Mouse (Mus musculus) forebrain, embryonic 11.5 days (tissue): ENCODE results near the gene Sec16a. TPM values are rescaled to one million over a fixed set of nuclear protein-coding genes. Genes with fewer than 3 reads are reported as not detected.

Experiments
- ATAC-seq: fragments of 200-750 bp; cut with Nextera tagmentation; replicated peaks from 2 replicates; pipeline ENCODE4 v1.8.0; 2017; ENCODE audit warnings: moderate TSS enrichment; ENCODE audit not compliant: low FRiP score
- DNase-seq: peaks from one replicate; pipeline ENCODE4 v3.0.0-alpha.2; 2017; ENCODE audit warnings: low spot score
- H3K27ac ChIP-seq: fragments of 300-500 bp; sonication (generic); 2 replicates; pipeline ENCODE4 v1.5.1; 2014; ENCODE audit warnings: low read depth, low read length
- H3K27me3 ChIP-seq: fragments of 300-500 bp; sonication (generic); 2 replicates; pipeline ENCODE4 v1.6.1; 2014; ENCODE audit warnings: mild to moderate bottlenecking, low read length, mixed read lengths; ENCODE audit not compliant: control insufficient read depth, insufficient read depth
- H3K36me3 ChIP-seq: fragments of 300-500 bp; sonication (generic); 2 replicates; pipeline ENCODE4 v1.6.1; 2014; ENCODE audit warnings: mild to moderate bottlenecking, low read length, moderate library complexity, mixed read lengths; ENCODE audit not compliant: control insufficient read depth, insufficient read depth
- H3K4me1 ChIP-seq: fragments of 300-500 bp; sonication (generic); replicated peaks from 2 replicates; pipeline ENCODE4 v1.6.1; 2014; ENCODE audit warnings: low read length, mixed read lengths; ENCODE audit not compliant: control insufficient read depth, insufficient read depth
- H3K4me2 ChIP-seq: fragments of 300-500 bp; sonication (generic); 2 replicates; pipeline ENCODE4 v1.6.1; 2014; ENCODE audit warnings: low read depth, mild to moderate bottlenecking, low read length, moderate library complexity, mixed read lengths; ENCODE audit not compliant: severe bottlenecking
- H3K4me3 ChIP-seq: fragments of 300-500 bp; sonication (generic); 2 replicates; pipeline ENCODE4 v1.5.1; 2014; ENCODE audit warnings: low read depth, low read length
- H3K9ac ChIP-seq: fragments of 300-500 bp; sonication (generic); 2 replicates; pipeline ENCODE4 v1.6.1; 2014; ENCODE audit warnings: low read length
- H3K9me3 ChIP-seq: fragments of 300-500 bp; sonication (generic); 2 replicates; pipeline ENCODE4 v1.6.1; 2016; ENCODE audit warnings: low read length, mixed read lengths; ENCODE audit not compliant: control insufficient read depth
- WGBS: fragments of 180-500 bp; shearing (Covaris S2); extraction: QIAGEN DNeasy Blood & Tissue Kit; methylation state at CpG from one replicate; pipeline ENCODE4 v1.1.7; 2014; 5-methylcytosine and 5-hydroxymethylcytosine counted together
- polyA plus RNA-seq: library from polyadenylated mRNA; unstranded; fragments of >200 nt; fragmentation: Nextera tagmentation; extraction: Ambion mirVana; gene quantifications from 2 replicates; pipeline ENCODE4 v1.2.1, GENCODE M21; 2014

The Sec16a gene
- polyA plus RNA-seq, 1 experiment from 2014 or later, result 40.9 TPM

DNA sequence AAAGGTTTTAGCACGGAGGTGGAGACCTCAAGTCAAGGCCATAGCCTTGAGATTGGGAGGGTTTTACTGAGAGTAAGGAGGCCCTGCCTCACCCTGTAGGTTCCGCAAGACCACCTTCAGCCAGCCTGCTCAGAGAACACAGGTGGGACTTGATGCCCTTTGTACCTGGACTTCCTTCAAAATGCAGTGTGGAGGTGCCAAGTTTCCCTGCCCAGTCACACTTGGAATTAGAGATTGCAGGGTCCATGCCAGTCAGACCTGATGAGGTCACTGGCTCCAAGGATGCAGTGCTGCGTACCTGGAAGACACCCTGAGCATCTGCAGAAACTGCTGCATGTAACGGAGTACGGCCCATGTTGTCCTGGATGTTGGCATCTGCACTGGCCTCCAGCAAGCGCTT is 18.4 kb upstream of the Sec16a start:
- no peak for DNase-seq
- no peaks in the 10 kb centered on the region for H3K27me3 ChIP-seq
- H3K9ac ChIP-seq, result no peak overlapping the region
- peaks cover 56% of the 10 kb centered on the region for H3K36me3 ChIP-seq
- WGBS, result 96% methylated on average over 6 of the region's 6 CpGs
- no peaks in the 10 kb centered on the region for H3K4me1 ChIP-seq
- H3K4me3 ChIP-seq, result no peak overlapping the region
- H3K9me3 ChIP-seq, result no peaks in the 10 kb centered on the region
- H3K27ac ChIP-seq, result no peak overlapping the region
- no peak overlapping the region for H3K4me2 ChIP-seq
- no peak for ATAC-seq

DNA sequence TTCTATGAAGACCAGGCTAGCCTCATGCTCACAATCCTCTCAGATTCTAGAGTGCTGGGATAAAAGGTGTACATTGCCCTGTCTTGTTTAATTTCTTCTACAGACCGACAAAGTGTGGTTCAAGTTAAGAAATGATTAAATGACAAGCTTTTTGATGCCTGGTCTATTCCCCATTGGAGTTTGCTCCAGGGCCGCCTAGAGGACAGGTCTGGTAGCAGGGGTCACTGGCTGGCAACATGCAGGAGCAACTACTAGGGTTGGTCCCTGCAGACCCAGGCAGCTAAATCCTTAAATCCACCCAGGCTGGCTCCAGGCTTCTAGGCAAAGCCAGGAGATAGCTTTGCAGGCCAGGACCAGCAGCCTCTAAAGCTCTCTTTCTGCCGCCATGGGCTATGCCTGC is 18.0 kb upstream of the Sec16a start:
- Histone ChIP-seq H3K9ac (no peak overlapping the region), H3K27ac (no peak overlapping the region), H3K36me3 (peaks cover 51% of the 10 kb centered on the region), H3K4me1 (no peaks in the 10 kb centered on the region), H3K4me3 (no peak overlapping the region), H3K4me2 (no peak overlapping the region), H3K9me3 (no peaks in the 10 kb centered on the region), H3K27me3 (no peaks in the 10 kb centered on the region)
- 79% methylated on average over 3 of the region's 3 CpGs for WGBS
- no peak for ATAC-seq
- DNase-seq, result no peak

DNA sequence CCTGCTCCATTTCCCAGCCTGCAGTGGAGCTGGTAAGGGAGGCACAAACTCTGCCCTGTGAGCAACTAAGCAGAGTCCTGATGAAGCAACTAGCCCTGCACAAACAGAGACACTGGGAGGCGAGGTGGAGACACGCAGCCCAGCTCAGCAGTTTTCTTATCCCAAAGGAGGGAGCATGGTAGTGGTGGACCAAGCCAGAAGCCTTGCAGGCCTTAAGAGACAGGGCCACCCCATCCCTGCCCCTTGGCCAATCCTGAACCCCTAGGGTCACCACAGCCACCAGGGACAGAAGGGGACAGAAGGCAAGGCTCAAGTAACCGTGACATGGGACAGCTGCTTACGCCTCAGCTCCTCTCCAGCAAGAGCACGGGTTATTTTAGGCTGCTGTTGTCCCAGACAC is 16.7 kb upstream of the Sec16a start:
- H3K9me3 ChIP-seq, result no peaks in the 10 kb centered on the region
- ATAC-seq, result no peak
- H3K4me3 ChIP-seq, result no peak overlapping the region
- H3K4me1 ChIP-seq, result no peaks in the 10 kb centered on the region
- H3K27ac ChIP-seq, result no peak overlapping the region
- peaks cover 39% of the 10 kb centered on the region for H3K36me3 ChIP-seq
- no peak overlapping the region for H3K4me2 ChIP-seq
- H3K27me3 ChIP-seq, result no peaks in the 10 kb centered on the region
- no peak for DNase-seq
- 92% methylated on average over 5 of the region's 5 CpGs for WGBS
- no peak overlapping the region for H3K9ac ChIP-seq

GRCm38 (mm10) chr2:26460837-26461236 is 15.8 kb upstream of the Sec16a start:
- DNase-seq (no peak), ATAC-seq (no peak)
- Histone ChIP-seq H3K36me3 (peaks cover 31% of the 10 kb centered on the region), H3K4me2 (no peak overlapping the region), H3K4me1 (no peaks in the 10 kb centered on the region), H3K9me3 (no peaks in the 10 kb centered on the region), H3K27ac (no peak overlapping the region), H3K9ac (no peak overlapping the region), H3K27me3 (no peaks in the 10 kb centered on the region), H3K4me3 (no peak overlapping the region)
- 90% methylated on average over 13 of the region's 13 CpGs for WGBS

DNA sequence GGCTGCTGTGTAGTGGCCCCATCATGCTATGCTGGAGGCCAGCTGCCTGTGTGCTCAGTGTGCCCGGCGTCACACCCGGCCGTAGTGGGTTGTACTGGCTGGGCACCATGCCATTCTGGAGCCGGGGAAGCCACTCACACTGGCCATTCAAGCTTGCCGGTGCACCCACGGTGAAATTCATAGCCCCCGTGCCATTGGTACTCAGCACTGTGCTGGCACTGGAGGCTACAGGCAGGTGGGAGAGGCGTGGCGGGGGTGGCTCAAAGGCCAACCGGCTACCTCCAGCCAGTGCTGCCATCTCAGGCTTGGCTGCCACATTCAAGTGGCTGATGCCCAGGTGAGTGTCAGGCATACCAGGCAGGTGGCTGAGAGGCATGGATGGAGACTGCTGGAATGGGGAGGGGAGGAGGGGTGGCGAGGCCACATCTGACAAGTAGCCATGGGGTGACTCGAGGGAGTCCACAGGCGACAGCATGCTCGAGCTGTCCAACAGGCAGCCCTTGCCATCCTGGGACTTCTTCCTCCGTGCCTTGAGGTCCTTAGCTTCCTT is 15.2 kb upstream of the Sec16a start:
- no peak for DNase-seq
- Histone ChIP-seq H3K4me1 (no peaks in the 10 kb centered on the region), H3K4me3 (no peak overlapping the region), H3K4me2 (no peak overlapping the region), H3K9ac (no peak overlapping the region), H3K9me3 (no peaks in the 10 kb centered on the region), H3K27ac (no peak overlapping the region), H3K27me3 (no peaks in the 10 kb centered on the region), H3K36me3 (peaks cover 27% of the 10 kb centered on the region)
- 0 out of 2 replicates have a peak, but pooled peaks have one; percentile 7 for ATAC-seq
- WGBS, result 91% methylated on average over 16 of the region's 16 CpGs

GRCm38 (mm10) chr2:26459478-26459877 is 14.5 kb upstream of the Sec16a start:
- Histone ChIP-seq H3K36me3 (peaks cover 27% of the 10 kb centered on the region), H3K4me1 (no peaks in the 10 kb centered on the region), H3K27me3 (no peaks in the 10 kb centered on the region), H3K9me3 (no peaks in the 10 kb centered on the region), H3K27ac (no peak overlapping the region), H3K4me2 (no peak overlapping the region), H3K9ac (no peak overlapping the region), H3K4me3 (no peak overlapping the region)
- no peak for DNase-seq
- 32% methylated on average over 6 of the region's 6 CpGs for WGBS
- 0 out of 2 replicates have a peak, but pooled peaks have one; percentile 16 for ATAC-seq

DNA sequence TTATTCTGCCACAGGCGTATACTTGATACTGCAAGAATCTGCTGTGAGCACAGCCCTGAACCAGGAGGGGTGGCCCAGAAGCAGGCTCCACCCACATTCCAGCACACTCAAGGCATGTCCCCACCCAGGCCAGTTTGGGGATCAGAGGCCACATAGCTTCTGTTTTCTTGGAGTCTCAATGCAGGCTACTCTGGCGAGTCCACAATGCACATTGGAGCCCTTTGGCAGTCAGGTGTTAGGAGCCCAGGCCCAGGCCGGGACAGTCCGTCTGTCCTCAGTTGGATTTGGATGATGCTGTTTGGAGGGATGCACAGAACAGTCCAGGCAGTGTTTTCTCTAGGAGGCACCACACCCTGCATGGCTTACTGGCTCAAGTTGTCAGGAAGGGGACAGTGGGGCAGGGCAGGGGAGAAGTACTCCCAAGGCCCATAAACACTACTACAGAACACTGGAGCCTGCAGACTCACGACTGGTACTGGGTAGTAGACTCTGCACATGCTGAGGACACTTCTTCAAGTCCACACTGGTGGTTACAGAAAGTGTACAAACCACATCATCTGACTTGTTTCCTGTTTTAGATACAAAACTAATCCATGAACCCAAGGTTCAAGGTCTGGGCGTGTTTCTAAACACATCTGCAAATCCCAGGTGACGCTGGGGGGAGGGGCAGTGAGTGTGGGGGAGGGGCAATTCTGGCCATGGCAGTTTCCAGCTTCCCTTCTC is 13.5 kb upstream of the Sec16a start:
- Histone ChIP-seq H3K4me2 (no peak overlapping the region), H3K4me1 (no peaks in the 10 kb centered on the region), H3K4me3 (no peak overlapping the region), H3K36me3 (peaks cover 22% of the 10 kb centered on the region), H3K9ac (no peak overlapping the region), H3K9me3 (no peaks in the 10 kb centered on the region), H3K27me3 (no peaks in the 10 kb centered on the region), H3K27ac (no peak overlapping the region)
- DNase-seq (peak; percentile 63), ATAC-seq (no peak)
- 38% methylated on average over 7 of the region's 7 CpGs for WGBS

DNA sequence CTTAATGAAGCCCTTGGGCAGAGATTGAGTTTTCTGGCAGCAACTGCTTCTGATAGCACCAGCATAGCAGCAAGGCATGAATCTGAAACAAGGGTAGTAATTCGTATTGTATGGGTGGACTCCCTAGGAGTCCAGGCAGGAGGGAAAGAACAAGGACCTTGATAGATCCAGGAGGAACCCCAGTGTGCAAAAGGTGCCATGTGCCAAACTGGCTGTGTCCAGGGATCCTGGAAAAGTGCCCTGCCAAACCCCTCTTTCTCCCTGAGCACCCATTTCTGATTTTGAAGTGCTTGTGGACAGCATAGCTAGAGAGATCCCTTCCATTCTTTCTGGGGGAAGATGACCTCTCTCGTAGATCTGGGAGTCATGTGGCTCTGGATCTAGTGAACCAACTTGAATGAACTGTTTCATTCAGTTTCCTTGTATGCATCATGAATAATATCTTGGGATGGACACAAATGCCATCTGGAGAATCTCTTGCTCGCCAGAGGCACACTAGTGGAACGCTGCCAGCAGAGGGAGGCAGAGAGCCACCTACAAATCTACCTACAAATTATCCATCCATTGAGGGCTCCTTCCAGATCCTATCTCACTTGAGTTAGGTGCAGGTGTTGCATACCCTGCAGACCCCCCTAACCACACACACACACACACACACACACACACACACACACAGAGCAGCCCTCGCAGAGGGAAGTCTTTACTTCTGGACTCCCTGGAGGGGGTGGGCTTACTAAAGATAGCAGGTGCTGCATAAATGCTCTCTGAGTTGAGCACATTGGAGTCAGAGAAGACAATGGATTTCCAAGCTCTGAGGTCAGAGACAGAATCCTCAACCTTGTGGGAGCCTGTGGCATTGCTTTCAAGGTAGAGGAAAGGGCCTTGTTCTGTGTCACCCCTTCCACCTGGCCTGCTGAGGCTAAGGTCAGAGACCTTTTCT is 4.4 kb upstream of the Sec16a start:
- Histone ChIP-seq H3K4me3 (no peak overlapping the region), H3K9me3 (no peaks in the 10 kb centered on the region), H3K9ac (no peak overlapping the region; the same call in 1 of the 2 replicates), H3K4me1 (peaks cover 7% of the 10 kb centered on the region; the same call in 1 of the 2 replicates), H3K27me3 (no peaks in the 10 kb centered on the region), H3K27ac (no peak overlapping the region), H3K4me2 (no peak overlapping the region), H3K36me3 (no peaks in the 10 kb centered on the region)
- WGBS, result 23% methylated on average over 5 of the region's 5 CpGs
- DNase-seq (peak; percentile 89), ATAC-seq (no peak)
